Mouse (Mus musculus): ENCODE measurements at regions not wholly inside any gene's neighbourhood (a gene's known extent, or its start where the extent isn't known, plus 50 kb on each side); places are given as distances from the start of the nearest gene placed in this dataset.
"Not testable (repeated sequence)": the region's sequence is repeated elsewhere in the genome, so short reads cannot be mapped to it uniquely, and the experiment has no call there.

DNA sequence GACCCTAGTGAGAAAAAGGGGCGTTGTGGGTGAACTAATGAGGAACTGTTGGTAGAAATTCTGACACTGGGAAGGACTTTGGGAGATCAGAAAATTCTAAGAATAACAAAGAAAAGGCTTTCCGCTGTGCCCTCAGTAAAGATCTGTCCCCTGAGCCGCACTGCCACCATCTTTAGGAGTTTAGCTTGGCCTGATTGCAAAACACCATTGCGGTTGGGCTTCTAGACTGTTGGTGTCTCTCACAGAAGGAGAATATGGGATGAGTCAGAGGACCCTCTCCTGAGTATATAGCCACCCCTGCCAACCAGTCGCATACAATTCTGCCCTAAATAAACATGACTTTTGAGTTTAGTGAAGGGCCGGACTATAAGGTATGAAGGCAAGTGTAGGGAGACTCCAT is 147.5 kb upstream of the Nrip1 start:
- DNase-seq (ENCODE audit: low read depth, low spot score), result no peak

DNA sequence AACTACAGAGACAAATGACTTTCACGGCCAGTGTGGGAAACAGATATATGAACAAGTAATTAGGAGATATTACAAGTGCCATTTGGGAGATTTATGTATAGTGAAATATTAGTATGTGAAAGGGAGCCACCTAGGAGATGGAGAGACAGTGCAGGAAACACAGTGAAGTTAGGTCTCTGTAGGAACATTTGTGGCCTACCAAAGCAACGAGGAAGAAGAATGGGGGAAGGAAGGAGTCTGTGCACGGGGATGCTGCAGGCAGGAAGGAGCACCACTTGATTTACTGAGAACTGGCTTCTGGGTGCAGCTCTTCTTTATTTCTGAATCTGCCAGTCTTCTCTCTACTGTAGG is 147.0 kb upstream of the Nrip1 start:
- DNase-seq (ENCODE audit: low read depth, low spot score), result no peak

DNA sequence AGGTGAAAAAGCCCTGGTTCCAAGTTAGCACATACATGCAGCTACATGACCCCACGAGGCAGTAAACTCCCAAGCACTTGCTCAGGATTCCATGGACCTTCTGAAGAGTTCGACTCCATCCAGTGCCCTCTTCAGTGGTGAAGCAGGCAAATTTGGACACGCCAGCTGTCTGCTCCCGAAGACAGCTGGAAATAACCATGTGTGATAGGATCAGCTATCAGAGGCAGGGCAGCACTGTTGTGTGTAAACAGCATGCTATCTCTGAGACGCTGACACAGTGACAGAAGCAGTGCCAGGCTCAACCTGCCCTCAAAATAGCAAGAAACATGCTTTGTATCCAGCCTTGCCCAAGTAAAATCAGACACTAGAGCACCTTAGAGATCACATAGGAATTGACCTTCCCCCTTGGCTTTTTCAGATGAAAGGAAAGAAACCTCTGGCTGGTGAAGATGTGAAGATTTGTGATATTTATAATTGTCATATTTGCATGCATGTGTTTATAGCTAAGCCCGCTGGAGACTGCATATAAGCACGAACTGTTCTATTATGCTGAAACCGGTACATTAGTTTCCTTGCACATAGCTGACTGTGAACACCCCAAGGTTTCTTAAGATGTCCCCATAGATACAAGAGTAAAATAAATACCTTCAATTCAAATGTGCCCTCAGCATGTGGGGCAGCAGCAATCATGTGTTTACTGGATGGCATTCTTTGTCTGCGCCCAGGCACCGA is 146.4 kb upstream of the Nrip1 start:
- DNase-seq (ENCODE audit: low read depth, low spot score), result no peak

DNA sequence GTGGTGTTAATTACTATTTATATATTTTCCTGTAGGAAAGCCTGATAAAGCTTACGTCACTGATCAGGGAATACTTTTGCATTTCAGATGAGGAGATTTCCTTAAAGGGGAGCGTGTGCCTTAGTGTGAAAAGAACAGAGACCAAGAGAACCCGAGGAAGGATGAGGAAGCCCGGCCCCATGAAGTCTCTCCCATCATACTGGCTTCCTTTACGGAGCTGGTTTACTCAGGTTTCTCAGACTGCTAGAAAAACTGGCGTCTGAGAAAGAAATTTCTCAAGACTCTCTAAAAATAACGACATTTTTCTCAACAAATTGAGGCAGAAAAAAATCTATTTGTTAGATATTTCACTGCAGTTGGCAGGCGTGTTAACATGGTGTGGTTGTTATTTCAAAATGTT is 137.2 kb upstream of the Nrip1 start:
- DNase-seq (ENCODE audit: low read depth, low spot score), result no peak

DNA sequence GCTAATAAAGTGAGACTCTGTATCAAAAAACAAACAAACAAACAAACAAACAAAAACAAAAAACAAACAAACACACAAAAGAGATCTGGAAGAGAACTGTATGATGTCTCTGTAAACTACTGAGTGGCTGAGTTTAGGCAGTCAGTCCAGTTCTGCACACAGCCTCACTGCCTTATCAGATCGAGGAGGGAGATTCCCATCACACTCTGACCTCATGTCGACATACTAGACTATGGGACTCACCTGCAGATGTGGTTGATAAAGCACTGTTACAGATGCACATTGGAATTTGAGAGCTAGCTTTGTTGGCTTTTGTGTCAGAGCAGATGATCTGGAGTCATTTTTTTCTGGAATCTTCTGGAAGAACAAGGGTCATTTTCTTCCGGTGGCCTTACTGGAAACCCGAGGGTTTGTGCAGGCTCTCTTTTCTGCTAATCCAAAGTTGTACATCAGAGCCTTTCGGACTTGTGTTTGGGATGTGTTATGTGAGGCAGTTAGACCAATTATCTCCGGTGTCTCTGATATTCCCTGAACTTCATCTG is 135.6 kb upstream of the Nrip1 start:
- no peak for DNase-seq (ENCODE audit: low read depth, low spot score)

DNA sequence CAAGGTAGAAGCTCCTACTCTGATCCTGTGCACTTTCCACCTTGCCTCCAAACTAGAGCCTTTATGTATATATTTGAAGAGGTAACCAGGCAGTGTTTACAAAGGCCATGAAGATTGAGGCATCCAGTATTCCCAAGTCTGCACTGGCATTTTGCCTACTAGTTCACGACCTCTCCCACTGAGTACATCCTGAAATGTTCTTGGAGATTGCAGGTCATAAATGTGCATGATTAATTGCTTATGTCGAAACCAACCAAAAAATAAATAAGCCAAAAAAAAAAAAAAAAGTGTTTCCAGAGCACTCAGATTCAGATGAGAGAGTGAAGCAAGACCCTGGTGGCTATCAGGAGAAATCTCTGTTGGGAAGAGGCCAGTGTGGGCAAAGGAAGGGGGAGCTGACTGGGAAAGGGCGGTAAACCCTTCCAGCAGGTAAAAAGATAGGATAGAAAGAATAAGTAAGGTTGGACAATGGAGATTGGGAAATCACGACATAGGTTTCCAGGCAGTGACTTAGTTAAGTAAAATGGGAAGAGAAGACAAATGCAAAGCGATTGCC is 133.6 kb upstream of the Nrip1 start:
- no peak for DNase-seq (ENCODE audit: low read depth, low spot score)

DNA sequence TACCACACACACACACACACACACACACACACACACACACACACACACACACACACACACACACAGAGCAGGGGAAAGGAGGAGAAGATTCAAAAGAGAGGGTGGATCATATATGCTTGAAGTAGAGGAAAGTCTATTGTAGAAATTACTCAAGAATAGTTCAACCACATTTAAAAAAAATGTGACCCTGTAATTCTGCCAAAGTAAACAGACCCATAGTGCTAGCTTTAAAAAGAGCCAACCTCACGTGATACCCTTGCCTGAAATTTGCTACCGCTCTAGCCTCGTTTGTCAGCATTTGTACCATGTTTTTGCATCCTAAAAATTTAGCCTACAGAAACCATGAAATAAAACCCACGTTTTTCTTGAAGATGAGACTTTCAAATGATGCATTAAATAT is 132.6 kb upstream of the Nrip1 start:
- no peak for DNase-seq (ENCODE audit: low read depth, low spot score)

DNA sequence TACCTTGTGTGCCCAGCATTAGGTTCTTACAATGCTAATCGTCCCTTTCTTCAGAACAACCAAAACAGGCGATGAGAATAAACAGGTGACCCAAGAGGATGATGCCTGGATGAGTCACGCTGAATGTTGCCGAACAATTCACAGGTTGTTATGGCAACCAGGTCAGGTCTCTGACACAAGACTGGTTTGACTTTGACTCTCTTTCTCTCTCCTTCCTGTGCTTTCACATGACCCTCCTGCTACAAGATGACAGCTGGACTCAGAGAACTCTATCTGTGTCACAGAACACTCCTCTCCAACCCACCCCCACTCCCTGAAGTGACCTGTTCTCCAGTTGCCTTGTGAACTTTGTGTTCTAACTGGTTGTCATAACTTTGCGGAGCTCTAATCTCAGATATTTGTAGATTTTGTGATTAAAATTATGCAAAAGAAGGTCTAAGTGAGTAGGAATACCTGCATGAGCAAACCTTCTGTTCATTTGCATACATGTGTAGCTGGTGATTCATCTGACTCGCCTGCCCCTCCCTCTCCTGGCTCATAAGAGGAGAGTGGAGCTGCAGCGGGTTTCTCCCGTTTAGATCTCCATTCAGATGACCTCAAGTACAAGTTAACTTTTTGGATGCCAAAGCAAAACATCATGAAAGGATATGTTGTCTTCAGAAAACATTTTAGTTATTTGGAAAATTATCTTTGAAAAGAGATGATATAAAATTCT is 126.2 kb upstream of the Nrip1 start:
- peak; percentile 58 for DNase-seq (ENCODE audit: low read depth, low spot score)

DNA sequence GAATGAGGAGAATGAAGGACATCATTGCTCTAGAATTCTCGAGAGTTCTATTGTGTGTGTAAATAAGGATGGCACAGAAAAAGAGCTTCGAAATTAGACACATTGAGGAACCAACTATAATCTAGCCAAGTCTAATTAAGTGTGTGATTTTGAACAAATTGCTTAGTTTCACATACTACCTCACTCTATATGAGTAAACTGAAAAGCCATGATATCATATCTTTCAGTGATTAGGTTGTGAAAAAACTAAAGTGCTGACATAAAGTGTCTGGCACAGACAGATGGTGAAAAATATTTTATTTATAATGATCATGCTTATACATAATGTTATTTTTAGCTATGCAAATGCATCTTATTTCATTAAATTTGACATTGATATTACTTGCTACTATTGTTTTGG is 124.6 kb upstream of the Nrip1 start:
- DNase-seq (ENCODE audit: low read depth, low spot score), result no peak

DNA sequence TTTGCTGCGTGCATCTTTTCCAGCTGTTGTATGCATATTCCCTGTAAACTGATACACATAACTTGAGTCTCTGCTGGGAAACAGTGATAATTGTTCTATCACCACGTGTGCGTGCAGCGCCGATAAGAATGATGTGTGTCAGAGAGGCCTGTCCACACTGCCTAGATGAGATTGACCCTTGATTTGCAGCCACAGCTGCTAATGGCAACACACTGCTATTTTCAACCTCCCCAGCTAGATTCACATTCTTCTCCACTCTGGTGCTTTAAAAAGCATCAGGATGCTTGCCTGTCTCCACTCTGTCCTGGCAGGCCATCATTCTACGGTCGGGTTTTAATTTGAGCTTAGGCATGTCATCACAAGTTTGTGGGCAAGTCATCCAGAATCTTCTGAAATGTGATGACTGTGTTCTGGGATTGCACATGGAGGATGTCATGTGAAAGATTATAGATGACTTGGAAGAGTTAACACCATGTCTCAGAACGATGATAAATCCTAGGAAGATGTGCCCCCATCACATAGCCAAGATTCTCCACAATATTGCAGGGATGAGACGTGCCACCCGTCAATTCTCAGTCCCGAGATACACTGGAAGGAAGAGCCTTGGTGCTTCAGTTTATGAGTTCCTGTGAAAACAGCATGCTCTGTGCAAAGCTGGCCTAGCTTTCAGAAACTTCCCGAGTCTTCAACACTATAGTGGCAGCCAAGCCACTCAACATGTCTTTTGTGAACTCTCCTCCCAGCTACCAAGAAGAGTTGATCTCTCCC is 123.6 kb upstream of the Nrip1 start:
- no peak for DNase-seq (ENCODE audit: low read depth, low spot score)

DNA sequence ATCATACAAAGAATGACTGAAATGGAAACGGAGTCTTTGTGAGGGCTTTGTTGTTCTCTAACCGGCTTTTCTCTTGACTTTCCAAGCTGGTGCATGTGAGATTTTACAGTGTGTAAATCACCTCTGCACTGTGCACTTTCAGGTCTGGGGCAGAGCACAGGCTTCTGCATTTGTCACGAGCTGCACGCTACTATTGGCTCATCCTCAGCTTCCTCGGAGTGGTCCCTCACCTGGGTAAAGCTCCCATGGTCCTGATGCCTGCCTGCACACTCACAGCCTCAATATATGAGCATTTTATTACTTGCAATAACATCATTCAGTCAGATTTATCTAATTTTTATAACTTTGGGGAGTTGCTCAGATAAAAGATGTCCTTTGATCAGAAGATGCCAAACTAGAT is 109.8 kb upstream of the Nrip1 start:
- no peak for DNase-seq (ENCODE audit: low read depth, low spot score)

DNA sequence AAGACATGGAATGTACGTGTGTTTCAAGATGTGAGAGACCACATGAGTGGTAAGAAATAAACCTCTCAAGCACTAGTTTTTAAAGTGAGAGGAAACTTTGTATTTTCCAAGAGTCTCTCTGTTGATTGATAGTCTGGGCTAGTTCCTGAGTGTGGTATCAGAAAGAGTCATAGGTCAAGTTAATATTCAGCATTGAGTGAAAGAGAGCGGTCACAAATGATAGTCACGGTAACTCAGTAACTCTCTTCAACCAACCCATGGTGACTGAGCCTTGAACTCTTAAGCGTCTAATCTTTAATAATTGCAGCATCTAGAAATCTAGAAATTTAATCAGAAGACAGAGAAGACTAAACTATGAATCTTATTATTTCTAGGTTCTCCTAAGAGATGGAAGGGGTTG is 108.3 kb upstream of the Nrip1 start:
- no peak for DNase-seq (ENCODE audit: low read depth, low spot score)

DNA sequence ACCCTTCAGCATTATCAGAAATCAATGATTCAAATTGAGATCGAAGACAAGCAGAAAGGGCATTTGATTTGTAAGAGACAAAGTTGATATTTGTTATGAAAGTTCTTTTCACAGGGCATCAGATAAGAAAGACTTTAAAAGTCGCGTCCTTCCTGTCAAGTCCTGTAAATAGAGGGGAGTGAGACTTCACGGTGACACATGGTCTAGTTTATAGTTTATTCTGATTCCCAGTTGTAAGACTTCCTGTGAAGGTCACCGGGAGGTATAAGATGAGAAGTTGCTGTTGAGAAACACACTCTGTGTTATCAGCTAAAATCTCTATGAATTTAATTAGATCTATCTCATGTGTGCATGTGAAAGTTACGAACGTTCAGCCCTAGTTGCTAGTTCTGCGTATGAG is 103.8 kb upstream of the Nrip1 start:
- DNase-seq (ENCODE audit: low read depth, low spot score), result no peak

DNA sequence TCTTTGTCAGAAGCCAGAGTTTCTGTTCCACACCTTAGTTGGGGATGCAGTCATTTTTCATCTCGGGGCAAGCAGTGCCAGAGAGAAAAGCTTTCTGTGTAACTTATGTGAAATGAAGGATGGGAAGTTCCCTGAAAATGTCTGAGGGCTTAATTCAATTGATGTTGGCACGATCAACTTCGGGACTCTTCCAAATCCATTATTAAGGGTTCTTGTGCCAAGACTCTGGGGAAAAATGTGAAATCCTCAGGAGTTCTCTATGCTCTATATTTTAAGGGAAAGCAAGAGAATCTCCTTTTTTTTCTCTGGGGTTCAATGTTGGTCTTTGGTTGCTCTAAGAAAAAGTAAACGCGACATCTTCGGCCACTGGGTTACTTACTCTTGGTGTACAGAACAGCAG is 100.9 kb upstream of the Nrip1 start:
- no peak for DNase-seq (ENCODE audit: low read depth, low spot score)

DNA sequence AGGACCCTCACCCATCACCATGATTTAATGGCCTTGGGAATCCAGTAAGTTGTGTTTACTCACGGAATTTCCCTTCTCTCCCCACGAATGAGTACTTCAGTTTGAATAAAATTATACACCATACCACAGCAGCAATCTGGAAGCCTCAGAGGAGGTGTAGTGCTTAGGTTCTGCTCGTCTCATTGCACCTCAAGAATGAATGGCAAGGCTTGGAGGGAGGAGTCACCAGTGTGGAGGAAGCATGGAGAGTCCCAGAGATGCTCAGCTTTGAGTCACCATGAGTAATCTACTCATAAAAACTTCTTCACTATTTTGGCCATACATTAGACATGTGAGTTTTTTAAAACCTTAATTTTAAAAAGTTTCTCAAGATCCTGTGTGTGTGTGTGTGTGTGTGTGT is 98.8 kb upstream of the Nrip1 start:
- no peak for DNase-seq (ENCODE audit: low read depth, low spot score)

DNA sequence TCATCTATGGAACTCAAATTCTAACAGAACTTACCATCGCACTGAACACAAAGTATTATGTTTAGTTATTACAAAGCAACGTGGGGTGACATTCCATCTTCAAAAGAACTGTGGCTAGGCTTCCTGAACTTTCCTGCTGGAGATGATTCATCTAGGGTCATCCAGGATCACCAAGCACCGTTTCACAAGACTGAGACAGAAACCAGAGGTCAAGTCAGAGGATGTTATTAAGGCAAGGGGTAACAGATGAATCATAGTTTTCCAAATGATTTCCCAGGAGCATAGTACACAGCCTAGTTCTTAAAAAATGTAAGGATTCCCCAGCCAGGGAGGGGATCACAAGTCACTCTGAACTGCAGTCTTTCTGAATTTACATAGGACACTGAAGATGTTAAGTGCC is 97.5 kb upstream of the Nrip1 start:
- no peak for DNase-seq (ENCODE audit: low read depth, low spot score)

DNA sequence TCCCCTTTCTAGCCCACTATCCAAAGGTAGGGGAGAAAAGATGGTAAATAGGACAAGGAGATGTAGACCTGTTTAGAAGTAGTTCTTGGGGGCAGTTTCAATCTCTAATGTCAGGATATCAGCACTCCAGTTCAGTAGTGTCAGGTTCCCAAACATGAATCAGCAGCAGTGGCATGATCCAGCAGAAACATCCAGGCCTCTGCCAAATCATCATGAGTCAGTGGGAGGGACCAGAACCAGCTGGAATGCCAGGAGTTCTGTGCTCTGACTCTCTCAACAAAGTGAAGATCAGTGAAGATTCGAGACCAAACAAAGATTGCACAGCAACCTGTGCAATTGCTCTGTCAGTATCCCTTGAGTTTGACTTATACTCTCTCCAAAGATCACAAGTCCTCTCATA is 85.9 kb upstream of the Nrip1 start:
- DNase-seq (ENCODE audit: low read depth, low spot score), result no peak

DNA sequence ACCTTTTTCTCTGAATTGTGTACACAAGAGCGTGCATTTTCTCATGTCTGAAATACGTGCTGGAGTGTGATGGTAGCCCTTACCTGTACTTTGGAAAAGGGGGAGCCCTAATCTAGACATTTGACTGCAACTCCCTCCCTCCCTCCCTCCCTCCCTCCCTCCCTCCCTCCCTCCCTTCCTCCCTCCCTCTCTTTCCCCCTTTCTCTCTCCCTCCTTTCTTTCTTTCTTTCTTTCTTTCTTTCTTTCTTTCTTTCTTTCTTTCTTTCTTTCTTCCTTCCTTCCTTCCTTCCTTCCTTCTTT is 82.6 kb upstream of the Nrip1 start:
- DNase-seq (ENCODE audit: low read depth, low spot score), result not testable (repeated sequence)

DNA sequence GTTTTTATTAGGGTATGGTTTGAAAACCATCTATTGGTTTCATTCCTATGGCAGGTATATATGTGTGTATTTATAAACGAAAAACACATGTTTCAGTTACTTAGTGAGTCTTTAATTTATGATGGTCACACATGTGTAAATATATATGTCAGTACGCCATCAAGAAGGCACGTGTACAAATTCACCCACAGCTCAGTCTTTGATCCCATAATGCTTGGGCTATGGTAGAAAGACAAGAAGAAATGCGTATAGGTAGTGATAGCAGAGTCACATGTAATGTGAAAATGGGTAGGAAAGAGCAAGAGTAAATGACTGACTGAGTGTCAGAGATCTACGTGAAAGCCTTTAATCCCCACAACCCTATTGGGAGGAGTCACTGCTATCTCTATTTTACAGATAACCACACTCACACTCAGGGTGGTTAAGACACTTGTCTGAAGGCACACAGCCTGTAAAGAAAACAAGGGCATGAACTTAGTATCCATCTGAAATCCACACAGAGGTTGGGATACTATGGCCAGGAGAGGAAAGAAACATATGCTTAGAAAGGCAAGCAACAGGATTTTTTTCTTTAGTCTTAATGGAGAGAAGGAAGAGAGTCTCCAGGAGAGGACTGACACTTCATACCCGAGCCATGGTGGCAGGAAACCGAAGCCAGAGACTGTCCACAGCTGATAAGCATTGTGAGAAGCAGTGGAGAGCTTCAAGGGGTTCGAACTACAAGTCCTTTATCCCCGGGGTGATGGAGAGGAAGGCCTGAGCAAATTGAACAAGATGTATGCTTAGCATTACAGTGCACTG is 82.1 kb upstream of the Nrip1 start:
- DNase-seq (ENCODE audit: low read depth, low spot score), result no peak

DNA sequence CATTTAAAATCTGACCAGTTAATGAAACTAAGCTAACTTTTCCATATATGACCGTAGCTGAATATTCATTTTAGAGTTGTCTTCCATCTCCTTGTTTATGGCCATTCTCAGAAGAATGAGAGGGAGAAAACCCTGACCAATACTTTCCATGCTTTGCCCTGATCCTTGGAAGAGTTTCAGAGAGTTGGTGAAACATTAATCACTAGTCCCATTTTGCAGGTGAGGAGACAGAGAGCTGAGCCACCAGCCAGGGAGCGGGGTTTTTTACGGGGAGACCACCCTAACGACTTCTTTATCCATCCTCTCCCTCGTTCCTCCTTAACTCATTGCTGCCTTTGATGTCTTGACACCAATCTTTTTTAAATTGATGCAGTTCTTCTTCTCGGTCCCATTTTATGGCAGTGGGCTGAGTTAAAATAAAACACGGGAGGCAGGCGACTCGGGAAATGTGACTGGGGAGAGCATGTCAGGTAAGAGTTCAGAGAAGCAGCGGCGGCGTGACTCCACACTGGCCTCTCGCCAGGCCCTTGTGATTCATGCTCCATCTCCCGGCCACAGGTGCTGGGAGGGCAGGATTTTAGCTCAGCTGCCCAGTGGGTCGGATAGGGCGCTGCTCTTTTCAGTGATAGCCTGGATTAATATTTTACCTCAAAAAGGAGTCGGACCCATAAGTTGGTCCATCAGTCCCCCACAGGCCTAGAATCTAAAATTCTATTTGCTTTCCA is 81.3 kb upstream of the Nrip1 start:
- DNase-seq (ENCODE audit: low read depth, low spot score), result no peak

Measured in CD4-positive helper T cell, adult 2 months (primary cell).